Mouse (Mus musculus) embryonic facial prominence, embryonic 10.5 days (tissue): ENCODE data around the gene Smarcb1. TPM values are rescaled to one million over a fixed set of nuclear protein-coding genes. Genes with fewer than 3 reads are reported as not detected.

ENCODE experiments used
- DNase-seq: peaks from one replicate; pipeline ENCODE4 v3.0.0-alpha.2; 2017; ENCODE audit warnings: low spot score
- H3K27ac ChIP-seq: fragments of 300-500 bp; sonication (generic); replicated peaks from 2 replicates; pipeline ENCODE4 v1.5.1; 2016; ENCODE audit warnings: mild to moderate bottlenecking
- H3K27me3 ChIP-seq: fragments of 300-500 bp; sonication (generic); replicated peaks from 2 replicates; pipeline ENCODE4 v1.6.1; 2016; ENCODE audit warnings: low read depth, mild to moderate bottlenecking; ENCODE audit not compliant: poor library complexity, severe bottlenecking
- H3K36me3 ChIP-seq: fragments of 300-500 bp; sonication (generic); replicated peaks from 2 replicates; pipeline ENCODE4 v1.6.1; 2016; ENCODE audit warnings: mild to moderate bottlenecking, moderate library complexity
- H3K4me1 ChIP-seq: fragments of 300-500 bp; sonication (generic); 2 replicates; pipeline ENCODE4 v1.6.1; 2016
- H3K4me3 ChIP-seq: fragments of 300-500 bp; sonication (generic); 2 replicates; pipeline ENCODE4 v1.5.1; 2016; ENCODE audit warnings: mild to moderate bottlenecking, moderate library complexity
- H3K9me3 ChIP-seq: fragments of 300-500 bp; sonication (generic); 2 replicates; pipeline ENCODE4 v1.6.1; 2016; ENCODE audit warnings: mild to moderate bottlenecking
- WGBS: fragments of 180-500 bp; shearing (Covaris S2); methylation state at CpG from one replicate; pipeline ENCODE4 v1.1.7; 2016; 5-methylcytosine and 5-hydroxymethylcytosine counted together
- polyA plus RNA-seq: library from polyadenylated mRNA; unstranded; fragments of >200 nt; fragmentation: Nextera tagmentation; extraction: Ambion mirVana; gene quantifications from 2 replicates; pipeline ENCODE4 v1.2.1, GENCODE M21; 2016

Gene Smarcb1
- polyA plus RNA-seq, 1 experiment from 2014 or later, result 284 TPM

DNA sequence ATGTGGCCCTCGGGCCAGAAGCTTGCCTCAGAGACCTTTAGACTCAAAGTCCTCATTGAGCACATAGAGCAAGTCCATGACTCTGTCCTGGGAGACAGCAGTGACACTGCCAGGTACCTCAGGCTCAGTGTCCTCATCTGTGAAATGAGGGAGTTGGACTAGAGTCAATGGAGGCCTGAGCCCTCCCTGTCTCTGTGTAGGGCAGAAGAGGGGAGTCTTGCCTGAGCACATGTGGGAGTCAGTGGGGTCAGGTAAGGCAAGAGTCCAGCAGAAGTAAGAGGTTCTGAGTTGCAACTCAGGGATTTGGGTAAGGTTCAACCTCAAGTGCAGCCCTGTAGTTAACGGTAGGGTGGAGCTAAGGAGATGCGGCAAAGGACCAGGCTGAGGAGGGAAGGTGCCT lies 64.4 kb downstream of the Smarcb1 start:
- Histone ChIP-seq H3K27ac (no peak overlapping the region), H3K4me1 (peaks cover 37% of the 10 kb centered on the region), H3K9me3 (no peaks in the 10 kb centered on the region), H3K27me3 (no peaks in the 10 kb centered on the region), H3K36me3 (peaks cover 37% of the 10 kb centered on the region), H3K4me3 (no peak overlapping the region)
- WGBS, result 88% methylated on average over 3 of the region's 3 CpGs
- DNase-seq, result no peak

- Histone ChIP-seq H3K4me1 (peaks cover 40% of the 10 kb centered on the region), H3K27me3 (0 out of 2 replicates have a peak, but pooled peaks cover 2% of the 10 kb centered on the region), H3K9me3 (no peaks in the 10 kb centered on the region), H3K36me3 (peaks cover 37% of the 10 kb centered on the region), H3K4me3 (no peak overlapping the region), H3K27ac (no peak overlapping the region)
- 79% methylated on average over 11 of the region's 11 CpGs for WGBS
- DNase-seq, result no peak
Measured at GRCm38 (mm10) chr10:75856155-75856907, 65.1 kb downstream of the Smarcb1 start.

- Histone ChIP-seq H3K27me3 (0 out of 2 replicates have a peak, but pooled peaks cover 6% of the 10 kb centered on the region), H3K4me3 (no peak overlapping the region), H3K36me3 (peaks cover 37% of the 10 kb centered on the region), H3K4me1 (peaks cover 36% of the 10 kb centered on the region), H3K27ac (no peak overlapping the region), H3K9me3 (no peaks in the 10 kb centered on the region)
- 91% methylated on average over 15 of the region's 15 CpGs for WGBS
- DNase-seq, result no peak
Measured at GRCm38 (mm10) chr10:75855416-75855981, 65.9 kb downstream of the Smarcb1 start.

DNA sequence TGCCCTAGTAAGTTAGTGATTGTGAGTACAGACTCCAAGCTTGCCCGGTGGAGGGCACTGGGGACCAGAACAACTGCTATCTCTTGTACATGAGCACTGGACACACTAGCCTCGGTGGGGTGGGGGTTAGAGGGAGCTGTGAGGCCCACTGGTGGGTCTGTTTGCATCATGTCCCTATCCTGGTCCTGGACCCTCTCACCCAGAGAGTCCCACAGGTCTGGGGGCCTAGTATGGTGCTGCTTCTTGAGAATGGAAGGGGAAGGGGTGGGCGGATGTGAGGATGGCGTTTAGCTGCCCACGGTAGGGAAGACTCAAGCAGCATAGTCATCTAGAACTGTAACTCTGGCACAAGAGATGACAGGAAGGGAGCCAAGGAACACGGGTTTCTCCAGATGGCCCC lies 66.6 kb downstream of the Smarcb1 start:
- no peak overlapping the region for H3K27ac ChIP-seq
- WGBS, result 87% methylated on average over 6 of the region's 6 CpGs
- H3K36me3 ChIP-seq, result peaks cover 37% of the 10 kb centered on the region
- H3K27me3 ChIP-seq, result 0 out of 2 replicates have a peak, but pooled peaks cover 6% of the 10 kb centered on the region
- no peak overlapping the region for H3K4me3 ChIP-seq
- peaks cover 33% of the 10 kb centered on the region for H3K4me1 ChIP-seq
- no peaks in the 10 kb centered on the region for H3K9me3 ChIP-seq
- DNase-seq, result no peak

DNA sequence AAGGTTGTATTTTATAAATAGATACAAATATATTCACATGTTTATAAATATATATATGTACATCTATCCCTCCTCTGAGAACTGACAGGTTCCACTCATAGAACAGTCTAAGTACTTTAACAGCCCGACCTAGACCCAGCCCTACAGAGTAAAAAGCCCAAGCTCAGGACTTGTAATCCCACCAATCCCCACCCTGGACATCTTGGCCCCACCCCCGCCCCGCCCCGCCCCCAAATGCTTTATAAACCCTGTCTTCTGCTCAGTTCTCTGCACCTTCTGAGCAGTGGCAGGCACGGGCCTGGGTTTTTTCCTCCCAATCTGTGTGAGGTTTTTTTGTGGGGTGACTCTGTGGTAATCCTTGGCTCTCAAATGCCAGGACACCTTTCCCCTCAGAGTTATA lies 67.3 kb downstream of the Smarcb1 start:
- H3K4me3 ChIP-seq, result no peak overlapping the region
- peaks cover 31% of the 10 kb centered on the region for H3K4me1 ChIP-seq
- no peak for DNase-seq
- H3K27me3 ChIP-seq, result 0 out of 2 replicates have a peak, but pooled peaks cover 6% of the 10 kb centered on the region
- peaks cover 36% of the 10 kb centered on the region for H3K36me3 ChIP-seq
- H3K27ac ChIP-seq, result no peak overlapping the region
- WGBS, result 53% methylated on average over 5 of the region's 5 CpGs
- H3K9me3 ChIP-seq, result no peaks in the 10 kb centered on the region

- no peak overlapping the region for H3K4me3 ChIP-seq
- 0 out of 2 replicates have a peak, but pooled peaks cover 6% of the 10 kb centered on the region for H3K27me3 ChIP-seq
- DNase-seq, result peak; percentile 79
- H3K36me3 ChIP-seq, result peaks cover 30% of the 10 kb centered on the region
- H3K4me1 ChIP-seq, result peaks cover 31% of the 10 kb centered on the region
- peak overlapping the region; percentile 40 for H3K27ac ChIP-seq
- WGBS, result 36% methylated on average over 10 of the region's 10 CpGs
- no peaks in the 10 kb centered on the region for H3K9me3 ChIP-seq
Measured at GRCm38 (mm10) chr10:75853452-75853851, 68.0 kb downstream of the Smarcb1 start.

- no peaks in the 10 kb centered on the region for H3K9me3 ChIP-seq
- no peak overlapping the region for H3K27ac ChIP-seq
- H3K4me3 ChIP-seq, result no peak overlapping the region
- 95% methylated on average over 12 of the region's 12 CpGs for WGBS
- peaks cover 24% of the 10 kb centered on the region for H3K4me1 ChIP-seq
- 0 out of 2 replicates have a peak, but pooled peaks cover 6% of the 10 kb centered on the region for H3K27me3 ChIP-seq
- peaks cover 22% of the 10 kb centered on the region for H3K36me3 ChIP-seq
- no peak for DNase-seq
Measured at GRCm38 (mm10) chr10:75852539-75853125, 68.8 kb downstream of the Smarcb1 start.

GRCm38 (mm10) chr10:75851681-75852080 lies 69.7 kb downstream of the Smarcb1 start:
- DNase-seq, result no peak
- H3K4me1 ChIP-seq, result peaks cover 20% of the 10 kb centered on the region
- no peak overlapping the region for H3K4me3 ChIP-seq
- peaks cover 12% of the 10 kb centered on the region for H3K36me3 ChIP-seq
- H3K9me3 ChIP-seq, result no peaks in the 10 kb centered on the region
- H3K27ac ChIP-seq, result no peak overlapping the region
- H3K27me3 ChIP-seq, result 0 out of 2 replicates have a peak, but pooled peaks cover 6% of the 10 kb centered on the region
- WGBS, result 39% methylated on average over 3 of the region's 3 CpGs

DNA sequence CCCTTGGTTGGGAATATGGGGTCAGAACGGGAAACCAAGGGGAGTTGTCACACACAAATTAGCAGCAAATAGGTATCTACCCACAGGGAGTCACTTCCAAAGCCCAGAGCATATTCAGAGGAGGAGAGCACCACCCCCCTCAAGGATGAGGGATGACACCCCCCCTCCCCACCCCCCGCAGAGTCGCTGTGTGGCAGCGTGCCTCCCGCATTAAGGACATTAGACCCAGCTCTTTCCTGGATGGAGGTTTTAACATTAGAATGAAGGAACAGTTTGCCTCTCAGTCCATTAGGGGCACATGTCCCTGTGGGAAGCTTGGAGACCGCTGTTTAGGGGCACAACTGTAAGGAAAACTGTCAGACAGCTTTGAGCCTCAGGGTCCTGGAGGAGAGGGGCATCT lies 70.3 kb downstream of the Smarcb1 start:
- Histone ChIP-seq H3K4me1 (peaks cover 20% of the 10 kb centered on the region), H3K27me3 (0 out of 2 replicates have a peak, but pooled peaks cover 6% of the 10 kb centered on the region), H3K27ac (no peak overlapping the region), H3K9me3 (no peaks in the 10 kb centered on the region), H3K36me3 (peaks cover 6% of the 10 kb centered on the region), H3K4me3 (no peak overlapping the region)
- 7% methylated on average over 6 of the region's 6 CpGs for WGBS
- DNase-seq, result no peak

DNA sequence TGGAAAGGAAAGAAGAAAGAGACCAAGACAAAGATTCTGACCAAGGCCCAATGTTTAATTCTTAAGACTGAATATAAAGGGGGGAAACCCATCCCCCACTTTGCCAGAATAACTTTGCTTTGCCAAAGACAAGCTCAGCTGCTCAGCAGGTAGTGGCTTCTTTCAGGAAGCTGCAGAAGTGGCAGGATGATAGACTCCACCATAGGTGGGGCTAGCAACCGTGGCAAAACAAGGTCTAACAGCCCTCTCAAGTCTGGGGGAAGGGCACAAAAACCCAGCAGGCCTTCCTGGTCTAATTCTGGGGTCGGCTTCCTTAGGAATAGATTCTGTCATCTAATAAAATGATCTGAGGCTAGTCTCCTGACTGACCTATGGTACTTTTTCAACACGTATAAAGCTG lies 73.0 kb downstream of the Smarcb1 start:
- Histone ChIP-seq H3K27me3 (0 out of 2 replicates have a peak, but pooled peaks cover 6% of the 10 kb centered on the region), H3K4me3 (no peak overlapping the region), H3K36me3 (no peaks in the 10 kb centered on the region), H3K9me3 (no peaks in the 10 kb centered on the region), H3K27ac (no peak overlapping the region), H3K4me1 (peaks cover 20% of the 10 kb centered on the region)
- WGBS, result 31% methylated on average over 3 of the region's 3 CpGs
- DNase-seq, result no peak
